Mouse (Mus musculus) embryonic facial prominence, embryonic 15.5 days (tissue): Measurements from ENCODE around the gene Nrip1. TPM values are rescaled to one million over a fixed set of nuclear protein-coding genes. Genes with fewer than 3 reads are reported as not detected.

Experiments used
- ATAC-seq: fragments of 200-750 bp; cut with Nextera tagmentation; 2 replicates; pipeline ENCODE4 v1.8.0; 2017; ENCODE audit warnings: low read depth, moderate TSS enrichment; ENCODE audit not compliant: insufficient number of reproducible peaks, low FRiP score, low TSS enrichment
- H3K27ac ChIP-seq: fragments of 300-500 bp; sonication (generic); replicated peaks from 2 replicates; pipeline ENCODE4 v1.5.1; 2015; ENCODE audit warnings: mild to moderate bottlenecking, inconsistent platforms
- H3K27me3 ChIP-seq: fragments of 300-500 bp; sonication (generic); 2 replicates; pipeline ENCODE4 v1.6.1; 2015; ENCODE audit warnings: inconsistent platforms
- H3K36me3 ChIP-seq: fragments of 300-500 bp; sonication (generic); 2 replicates; pipeline ENCODE4 v1.6.1; 2015; ENCODE audit warnings: mild to moderate bottlenecking, inconsistent platforms
- H3K4me1 ChIP-seq: fragments of 300-500 bp; sonication (generic); 2 replicates; pipeline ENCODE4 v1.6.1; 2015; ENCODE audit warnings: inconsistent platforms
- H3K4me2 ChIP-seq: fragments of 300-500 bp; sonication (generic); replicated peaks from 2 replicates; pipeline ENCODE4 v1.6.1; 2015; ENCODE audit warnings: mild to moderate bottlenecking, inconsistent platforms
- H3K4me3 ChIP-seq: fragments of 300-500 bp; sonication (generic); replicated peaks from 2 replicates; pipeline ENCODE4 v1.5.1; 2015; ENCODE audit warnings: mild to moderate bottlenecking, inconsistent platforms
- H3K9ac ChIP-seq: fragments of 300-500 bp; sonication (generic); 2 replicates; pipeline ENCODE4 v1.6.1; 2015; ENCODE audit warnings: inconsistent platforms
- H3K9me3 ChIP-seq: fragments of 300-500 bp; sonication (generic); replicated peaks from 2 replicates; pipeline ENCODE4 v1.6.1; 2016; ENCODE audit warnings: inconsistent platforms
- WGBS: fragments of 180-500 bp; shearing (Covaris S2); methylation state at CpG from one replicate; pipeline ENCODE4 v1.1.7; 2015; 5-methylcytosine and 5-hydroxymethylcytosine counted together
- polyA plus RNA-seq: library from polyadenylated mRNA; unstranded; fragments of >200 nt; fragmentation: Nextera tagmentation; extraction: Ambion mirVana; gene quantifications from 2 replicates; pipeline ENCODE4 v1.2.1, GENCODE M21; 2015

The Nrip1 gene
- polyA plus RNA-seq, 1 experiment from 2014 or later: 45.5 TPM

GRCm38 (mm10) chr16:76346371-76346770 is 27.3 kb downstream of the Nrip1 start:
- no peak overlapping the region for H3K4me2 ChIP-seq
- H3K36me3 ChIP-seq: peaks cover 13% of the 10 kb centered on the region; the same call in 1 of the 2 replicates
- no peak overlapping the region for H3K4me3 ChIP-seq
- no peaks in the 10 kb centered on the region for H3K27me3 ChIP-seq
- ATAC-seq: no peak
- 93% methylated on average over 7 of the region's 7 CpGs for WGBS
- H3K4me1 ChIP-seq: no peaks in the 10 kb centered on the region
- H3K27ac ChIP-seq: no peak overlapping the region
- H3K9me3 ChIP-seq: peaks cover 5% of the 10 kb centered on the region; the same call in 1 of the 2 replicates
- H3K9ac ChIP-seq: no peak overlapping the region

- Histone ChIP-seq H3K9me3 (peaks cover 5% of the 10 kb centered on the region; the same call in 1 of the 2 replicates), H3K27ac (no peak overlapping the region), H3K4me2 (no peak overlapping the region), H3K4me3 (no peak overlapping the region), H3K27me3 (no peaks in the 10 kb centered on the region), H3K36me3 (peaks cover 13% of the 10 kb centered on the region; the same call in 1 of the 2 replicates), H3K4me1 (no peaks in the 10 kb centered on the region), H3K9ac (no peak overlapping the region)
- no peak for ATAC-seq
- WGBS: 86% methylated on average over 3 of the region's 3 CpGs
Measured at GRCm38 (mm10) chr16:76344761-76345368, 28.8 kb downstream of the Nrip1 start.

GRCm38 (mm10) chr16:76344030-76344429 is 29.6 kb downstream of the Nrip1 start:
- ATAC-seq: no peak
- 97% methylated on average over 2 of the region's 2 CpGs for WGBS
- H3K9me3 ChIP-seq: peaks cover 5% of the 10 kb centered on the region; the same call in 1 of the 2 replicates
- no peak overlapping the region for H3K4me2 ChIP-seq
- no peak overlapping the region for H3K4me3 ChIP-seq
- H3K9ac ChIP-seq: no peak overlapping the region
- no peaks in the 10 kb centered on the region for H3K4me1 ChIP-seq
- no peaks in the 10 kb centered on the region for H3K27me3 ChIP-seq
- no peak overlapping the region for H3K27ac ChIP-seq
- peaks cover 10% of the 10 kb centered on the region; the same call in 1 of the 2 replicates for H3K36me3 ChIP-seq

GRCm38 (mm10) chr16:76341636-76342035 is 32.0 kb downstream of the Nrip1 start:
- H3K27ac ChIP-seq: no peak overlapping the region
- no peaks in the 10 kb centered on the region for H3K27me3 ChIP-seq
- peaks cover 5% of the 10 kb centered on the region; the same call in 1 of the 2 replicates for H3K36me3 ChIP-seq
- H3K9me3 ChIP-seq: peaks cover 5% of the 10 kb centered on the region; the same call in 1 of the 2 replicates
- no peak overlapping the region for H3K9ac ChIP-seq
- 75% methylated on average over 8 of the region's 8 CpGs for WGBS
- ATAC-seq: no peak
- no peak overlapping the region for H3K4me2 ChIP-seq
- no peaks in the 10 kb centered on the region for H3K4me1 ChIP-seq
- H3K4me3 ChIP-seq: no peak overlapping the region

GRCm38 (mm10) chr16:76339256-76339655 is 34.4 kb downstream of the Nrip1 start:
- no peak for ATAC-seq
- WGBS: 76% methylated on average over 10 of the region's 10 CpGs
- no peaks in the 10 kb centered on the region for H3K27me3 ChIP-seq
- no peak overlapping the region for H3K27ac ChIP-seq
- H3K4me2 ChIP-seq: no peak overlapping the region
- H3K4me1 ChIP-seq: no peaks in the 10 kb centered on the region
- peaks cover 3% of the 10 kb centered on the region; the same call in 1 of the 2 replicates for H3K36me3 ChIP-seq
- H3K9ac ChIP-seq: no peak overlapping the region
- H3K9me3 ChIP-seq: peaks cover 4% of the 10 kb centered on the region; the same call in 1 of the 2 replicates
- no peak overlapping the region for H3K4me3 ChIP-seq

GRCm38 (mm10) chr16:76337351-76337750 is 36.3 kb downstream of the Nrip1 start:
- Histone ChIP-seq H3K9me3 (no peaks in the 10 kb centered on the region), H3K4me2 (no peak overlapping the region), H3K4me1 (no peaks in the 10 kb centered on the region), H3K4me3 (no peak overlapping the region), H3K36me3 (peaks cover 3% of the 10 kb centered on the region; the same call in 1 of the 2 replicates), H3K27me3 (no peaks in the 10 kb centered on the region), H3K9ac (no peak overlapping the region), H3K27ac (no peak overlapping the region)
- 88% methylated on average over 7 of the region's 7 CpGs for WGBS
- ATAC-seq: no peak

GRCm38 (mm10) chr16:76336932-76337331 is 36.7 kb downstream of the Nrip1 start:
- H3K4me3 ChIP-seq: no peak overlapping the region
- WGBS: 87% methylated on average over 11 of the region's 11 CpGs
- H3K27ac ChIP-seq: no peak overlapping the region
- no peaks in the 10 kb centered on the region for H3K9me3 ChIP-seq
- H3K36me3 ChIP-seq: peaks cover 3% of the 10 kb centered on the region; the same call in 1 of the 2 replicates
- no peak for ATAC-seq
- H3K4me2 ChIP-seq: no peak overlapping the region
- no peak overlapping the region for H3K9ac ChIP-seq
- no peaks in the 10 kb centered on the region for H3K27me3 ChIP-seq
- no peaks in the 10 kb centered on the region for H3K4me1 ChIP-seq

GRCm38 (mm10) chr16:76335913-76336312 is 37.7 kb downstream of the Nrip1 start:
- 89% methylated on average over 6 of the region's 6 CpGs for WGBS
- ATAC-seq: no peak

GRCm38 (mm10) chr16:76332127-76332526 is 41.5 kb downstream of the Nrip1 start:
- no peak for ATAC-seq
- no peaks in the 10 kb centered on the region for H3K27me3 ChIP-seq
- H3K4me3 ChIP-seq: no peak overlapping the region
- H3K36me3 ChIP-seq: peaks cover 3% of the 10 kb centered on the region; the same call in 1 of the 2 replicates
- H3K4me2 ChIP-seq: no peak overlapping the region
- no peak overlapping the region for H3K9ac ChIP-seq
- WGBS: 46% methylated on average over 7 of the region's 7 CpGs
- no peak overlapping the region for H3K27ac ChIP-seq
- no peaks in the 10 kb centered on the region for H3K4me1 ChIP-seq
- no peaks in the 10 kb centered on the region for H3K9me3 ChIP-seq

More at GRCm38 (mm10) chr16:76335913-76336312, 37.7 kb downstream of the Nrip1 start:
- Histone ChIP-seq H3K4me3 (no peak overlapping the region), H3K9ac (no peak overlapping the region), H3K36me3 (peaks cover 3% of the 10 kb centered on the region; the same call in 1 of the 2 replicates), H3K27ac (no peak overlapping the region), H3K27me3 (no peaks in the 10 kb centered on the region), H3K4me2 (no peak overlapping the region), H3K9me3 (no peaks in the 10 kb centered on the region), H3K4me1 (no peaks in the 10 kb centered on the region)

- no peak overlapping the region for H3K4me3 ChIP-seq
- no peak overlapping the region for H3K9ac ChIP-seq
- no peak overlapping the region for H3K27ac ChIP-seq
- H3K36me3 ChIP-seq: peaks cover under 1% of the 10 kb centered on the region; the same call in 1 of the 2 replicates
- H3K9me3 ChIP-seq: no peaks in the 10 kb centered on the region
- WGBS: 84% methylated on average over 7 of the region's 7 CpGs
- no peaks in the 10 kb centered on the region for H3K27me3 ChIP-seq
- H3K4me2 ChIP-seq: no peak overlapping the region
- ATAC-seq: no peak
- H3K4me1 ChIP-seq: no peaks in the 10 kb centered on the region
Measured at GRCm38 (mm10) chr16:76331231-76331630, 42.4 kb downstream of the Nrip1 start.

GRCm38 (mm10) chr16:76325315-76325710 is 48.3 kb downstream of the Nrip1 start:
- H3K9me3 ChIP-seq: no peaks in the 10 kb centered on the region
- H3K9ac ChIP-seq: no peak overlapping the region
- 95% methylated on average over 3 of the region's 3 CpGs for WGBS
- H3K27ac ChIP-seq: no peak overlapping the region
- H3K4me1 ChIP-seq: peaks cover 17% of the 10 kb centered on the region
- no peaks in the 10 kb centered on the region for H3K36me3 ChIP-seq
- no peak overlapping the region for H3K4me3 ChIP-seq
- H3K27me3 ChIP-seq: no peaks in the 10 kb centered on the region
- no peak for ATAC-seq
- no peak overlapping the region for H3K4me2 ChIP-seq
